Mouse (Mus musculus) small intestine, adult 2 months (tissue): ENCODE results near the gene Gpkow. TPM values are rescaled to one million over a fixed set of nuclear protein-coding genes. Genes with fewer than 3 reads are reported as not detected.
A peak's percentile ranks its signal among the peaks of the same experiment; 100 is the strongest.

Experiments used
- H3K27ac ChIP-seq: fragments of 200-500 bp; 2 replicates; pipeline ENCODE4 v1.5.1; 2012; ENCODE audit warnings: low read depth, low read length, control low read depth, inconsistent platforms; ENCODE audit not compliant: insufficient read depth
- H3K27me3 ChIP-seq: fragments of 200-500 bp; 2 replicates; pipeline ENCODE4 v1.6.1; 2012; ENCODE audit warnings: mild to moderate bottlenecking, moderate library complexity, low read length, inconsistent platforms; ENCODE audit not compliant: control insufficient read depth, insufficient read depth
- H3K36me3 ChIP-seq: fragments of 200-500 bp; 2 replicates; pipeline ENCODE4 v1.6.1; 2012; ENCODE audit warnings: mild to moderate bottlenecking, low read length, control low read depth, inconsistent platforms; ENCODE audit not compliant: control insufficient read depth, insufficient read depth
- H3K4me1 ChIP-seq: fragments of 200-500 bp; 2 replicates; pipeline ENCODE4 v1.6.1; 2012; ENCODE audit warnings: low read length, inconsistent platforms, mixed read lengths; ENCODE audit not compliant: control insufficient read depth, insufficient read depth, insufficient read length
- H3K4me3 ChIP-seq: fragments of 200-500 bp; 2 replicates; pipeline ENCODE4 v1.5.1; 2012; ENCODE audit warnings: low read depth, mild to moderate bottlenecking, control low read depth, inconsistent platforms, low read length, moderate library complexity
- CTCF ChIP-seq: fragments of 200-500 bp; IDR thresholded peaks from 2 replicates; pipeline ENCODE4 v1.5.1; 2012; ENCODE audit warnings: low read depth, mild to moderate bottlenecking, control low read depth, inconsistent platforms, low read length, moderate library complexity, mixed read lengths; ENCODE audit not compliant: insufficient replicate concordance, insufficient read length; ENCODE audit errors: extremely low read depth
- POLR2A ChIP-seq: fragments of 200-500 bp; IDR thresholded peaks from 2 replicates; pipeline ENCODE4 v1.6.1; 2012; ENCODE audit warnings: low read depth, mild to moderate bottlenecking, control low read depth, inconsistent platforms, low read length, moderate library complexity
- WGBS: fragments of 180-500 bp; shearing (Covaris S2); methylation state at CpG from one replicate; pipeline ENCODE4 v1.1.7; 2018; 5-methylcytosine and 5-hydroxymethylcytosine counted together
- polyA plus RNA-seq: library from polyadenylated mRNA; depleted of rRNA; stranded (reverse); fragments of >200 nt; gene quantifications from 2 replicates; pipeline ENCODE4 v1.2.3, GENCODE M21; 2012

The Gpkow gene
- polyA plus RNA-seq, 1 experiment: 3.6 TPM

DNA sequence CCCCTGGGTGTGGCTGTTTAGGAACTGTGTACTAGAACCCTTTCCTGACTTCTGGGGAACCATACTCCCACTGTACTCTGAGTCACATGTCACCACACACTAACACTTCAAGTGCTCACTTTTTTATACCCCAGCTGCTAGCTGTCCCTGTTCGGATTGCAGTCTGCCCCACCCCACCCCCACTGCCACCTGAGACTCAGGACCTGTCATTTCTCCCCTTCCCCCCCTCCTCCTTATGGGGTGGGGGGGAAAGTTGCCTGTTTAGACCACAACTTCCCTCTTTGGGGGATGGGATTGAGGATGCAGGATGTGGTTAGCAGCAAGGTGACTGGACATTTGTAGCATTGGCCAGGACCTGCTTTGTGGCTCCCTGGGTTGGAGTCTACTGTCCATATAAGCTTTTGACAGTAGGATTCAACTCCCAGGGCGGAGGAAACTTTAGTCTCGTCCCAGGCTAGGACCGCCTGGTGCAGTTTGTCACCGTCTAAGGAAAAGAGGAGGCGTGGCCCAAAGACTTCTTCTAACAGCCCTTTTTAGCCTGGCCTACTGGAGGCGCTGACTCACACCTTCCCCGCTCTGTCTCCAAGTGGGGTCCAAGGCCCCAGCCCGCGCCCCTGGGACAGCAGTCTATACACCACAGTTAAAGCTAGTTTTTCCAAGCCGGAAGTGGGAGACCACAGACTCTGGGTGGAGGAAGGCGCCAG, 23.2 kb upstream of the Gpkow start:
- peaks cover 2% of the 10 kb centered on the region; the same call in 1 of the 2 replicates for H3K36me3 ChIP-seq
- peak overlapping the region; percentile 58 for H3K4me3 ChIP-seq
- H3K27ac ChIP-seq: peak overlapping the region; percentile 80
- no peaks in the 10 kb centered on the region for H3K27me3 ChIP-seq
- 13% methylated on average over 12 of the region's 12 CpGs for WGBS
- TF ChIP-seq POLR2A: no peak
- no peak for TF ChIP-seq CTCF
- H3K4me1 ChIP-seq: peaks cover 4% of the 10 kb centered on the region; the same call in 1 of the 2 replicates

DNA sequence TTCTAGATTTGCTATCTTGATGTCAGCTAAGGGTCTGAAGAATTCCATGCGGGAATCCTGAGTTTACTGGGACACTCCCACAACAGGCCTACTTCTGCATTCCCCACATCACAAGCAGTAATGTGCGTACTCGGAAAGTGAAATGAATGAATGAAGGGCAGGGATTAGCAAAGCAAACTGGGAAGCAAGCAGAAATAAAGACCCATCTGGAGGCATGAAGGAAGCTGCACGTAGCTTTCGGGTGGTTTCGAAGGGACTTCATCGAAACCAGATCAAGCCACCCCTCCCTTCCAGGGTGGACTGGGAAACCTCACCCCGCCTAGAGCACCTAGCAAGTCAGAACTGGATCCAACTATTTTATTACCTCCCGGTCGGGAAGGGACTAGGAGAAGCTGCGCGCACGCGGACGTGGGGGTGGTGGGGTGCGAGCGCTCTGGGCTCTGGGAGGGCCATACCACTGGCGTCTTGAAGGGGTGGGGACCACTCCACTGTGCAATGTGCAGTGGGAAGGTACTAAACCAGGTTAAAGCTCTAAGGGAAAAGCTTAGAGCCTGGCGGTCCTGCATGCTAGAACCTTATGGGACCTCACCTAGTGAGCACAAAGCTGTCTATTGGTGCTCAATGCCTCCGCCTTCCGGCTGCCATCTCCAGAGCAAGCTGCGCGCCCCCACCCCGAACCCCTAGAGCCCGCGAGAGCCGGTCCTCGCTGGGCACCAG, 22.5 kb upstream of the Gpkow start:
- Histone ChIP-seq H3K4me1 (peaks cover 4% of the 10 kb centered on the region; the same call in 1 of the 2 replicates), H3K36me3 (no peaks in the 10 kb centered on the region), H3K27ac (peak overlapping the region; percentile 80), H3K27me3 (no peaks in the 10 kb centered on the region), H3K4me3 (peak overlapping the region; percentile 58)
- WGBS: 26% methylated on average over 28 of the region's 28 CpGs
- TF ChIP-seq CTCF (no peak), POLR2A (peak; percentile 16; the same call in 1 of the 2 replicates)

DNA sequence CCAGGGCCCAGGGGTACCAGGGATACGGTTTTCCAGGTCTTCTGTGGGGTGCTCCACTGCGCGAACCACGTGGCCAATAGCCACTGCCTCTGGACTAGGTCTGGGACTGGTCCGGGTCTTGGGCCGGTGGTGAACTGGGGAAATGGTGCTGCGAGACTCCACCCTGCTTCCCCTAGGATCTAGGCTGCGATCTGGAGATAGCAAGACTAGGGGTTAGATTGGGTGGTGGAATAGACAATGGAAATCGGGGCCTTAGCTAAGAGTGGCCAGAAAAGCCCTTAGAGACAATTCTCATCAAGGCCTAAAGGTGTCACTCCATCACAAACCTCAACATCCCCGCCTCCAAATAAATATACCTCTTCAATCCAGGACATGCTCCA, 21.9 kb upstream of the Gpkow start:
- Histone ChIP-seq H3K36me3 (no peaks in the 10 kb centered on the region), H3K27ac (no peak overlapping the region), H3K4me1 (peaks cover 4% of the 10 kb centered on the region; the same call in 1 of the 2 replicates), H3K4me3 (peak overlapping the region; percentile 58), H3K27me3 (no peaks in the 10 kb centered on the region)
- WGBS: 20% methylated on average over 10 of the region's 10 CpGs
- TF ChIP-seq CTCF: no peak
- TF ChIP-seq POLR2A: no peak

DNA sequence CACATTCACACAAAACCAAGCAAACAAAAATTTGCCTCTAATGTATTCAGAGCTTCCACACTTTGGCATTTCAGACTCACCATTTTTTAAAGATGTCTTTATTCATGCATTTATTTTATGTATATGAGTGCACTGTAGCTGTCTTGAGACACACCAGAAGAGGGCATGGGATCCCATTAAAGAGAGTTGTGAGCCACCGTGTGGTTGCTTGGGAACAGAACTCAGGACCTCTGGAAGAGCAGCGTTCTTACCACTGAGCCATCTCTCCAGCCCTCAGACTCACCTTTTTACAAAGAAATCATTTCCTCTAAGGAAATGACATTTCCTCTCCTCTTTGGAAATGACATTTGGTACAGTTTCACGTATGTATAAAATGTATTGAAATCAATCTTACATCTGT, 17.9 kb upstream of the Gpkow start:
- WGBS: 37% methylated on average over 3 of the region's 3 CpGs
- Histone ChIP-seq H3K27me3 (no peaks in the 10 kb centered on the region), H3K4me1 (no peaks in the 10 kb centered on the region), H3K36me3 (no peaks in the 10 kb centered on the region), H3K4me3 (no peak overlapping the region), H3K27ac (no peak overlapping the region)
- TF ChIP-seq CTCF (no peak), POLR2A (no peak)

DNA sequence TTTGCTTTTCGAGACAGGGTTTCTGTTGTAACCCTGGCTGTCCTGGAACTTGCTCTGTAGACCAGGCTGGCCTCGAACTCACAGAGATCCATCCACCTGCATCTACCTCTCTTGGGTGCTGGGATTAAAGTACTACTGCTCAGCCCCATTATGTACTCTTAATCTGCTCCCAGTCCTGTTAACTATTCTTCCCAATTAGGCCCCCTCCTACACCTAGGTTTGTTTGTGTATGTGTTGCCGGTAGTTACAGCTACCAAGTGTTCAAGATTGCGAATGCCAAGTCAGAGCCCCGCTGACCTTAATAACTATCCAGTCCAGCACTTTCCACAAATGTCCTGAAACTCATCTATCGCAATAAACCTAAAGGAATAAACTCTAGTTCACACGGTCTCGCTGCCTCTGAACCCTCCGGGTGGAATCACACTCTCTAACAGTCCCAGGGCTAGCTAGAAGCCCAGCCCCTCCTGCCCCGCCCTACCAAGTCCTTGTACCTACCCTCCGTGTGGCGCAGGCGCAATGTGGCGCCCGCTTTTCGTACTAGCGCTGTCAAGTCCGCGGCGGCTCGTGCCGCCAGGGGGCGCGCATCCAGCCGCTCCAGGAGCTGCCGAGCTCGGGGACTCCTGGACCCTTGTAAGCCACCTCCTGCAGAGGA, 17.4 kb upstream of the Gpkow start:
- Histone ChIP-seq H3K27me3 (no peaks in the 10 kb centered on the region), H3K4me1 (no peaks in the 10 kb centered on the region), H3K36me3 (no peaks in the 10 kb centered on the region), H3K27ac (peak overlapping the region; percentile 32; the same call in 1 of the 2 replicates), H3K4me3 (peak overlapping the region; percentile 64)
- TF ChIP-seq CTCF (peak; percentile 76), POLR2A (no peak)
- WGBS: 12% methylated on average over 27 of the region's 27 CpGs

DNA sequence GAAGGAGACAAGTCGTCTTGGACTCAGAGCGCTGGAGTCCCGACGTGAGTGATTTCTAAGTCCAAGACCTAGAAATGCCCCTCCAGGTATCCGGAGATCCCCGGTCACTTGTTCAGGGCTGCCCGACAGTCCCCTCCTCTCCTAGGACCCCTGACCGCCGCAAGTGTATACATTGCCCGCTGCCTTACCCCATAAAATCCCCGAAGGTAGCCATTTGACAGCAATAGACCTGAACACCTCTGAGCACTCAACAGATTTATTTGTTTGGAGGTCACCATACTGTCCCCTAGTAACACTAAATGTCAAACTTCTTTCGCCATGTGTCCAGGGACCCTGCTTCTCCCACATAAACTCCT, 16.9 kb upstream of the Gpkow start:
- H3K27ac ChIP-seq: no peak overlapping the region
- no peaks in the 10 kb centered on the region for H3K4me1 ChIP-seq
- H3K36me3 ChIP-seq: no peaks in the 10 kb centered on the region
- peak overlapping the region; percentile 64 for H3K4me3 ChIP-seq
- H3K27me3 ChIP-seq: no peaks in the 10 kb centered on the region
- TF ChIP-seq CTCF (no peak), POLR2A (no peak)
- WGBS: 12% methylated on average over 12 of the region's 12 CpGs

DNA sequence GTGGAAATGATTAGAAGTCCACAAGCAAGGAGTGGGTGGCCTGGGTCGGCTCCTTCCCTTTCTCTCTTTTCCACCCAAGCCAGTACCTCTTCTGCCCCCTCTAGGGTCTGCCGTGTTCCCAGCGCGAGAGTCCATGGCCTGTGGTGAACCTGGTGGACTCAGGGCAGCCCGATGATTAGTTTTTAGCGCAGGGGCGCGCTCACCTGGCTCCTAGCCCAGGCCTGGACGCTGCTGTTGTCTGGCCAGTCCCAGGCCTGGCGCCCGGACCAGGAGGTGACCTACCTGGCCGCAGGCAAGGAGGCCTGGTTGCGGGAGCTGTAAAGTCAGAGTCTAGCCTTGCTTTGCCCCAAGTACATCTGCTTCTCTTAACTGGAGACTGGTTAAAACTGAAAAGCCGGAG, 16.1 kb upstream of the Gpkow start, which contains the start of gene Magix:
Gene Magix (minus strand): TSS at position 388 of the 400 bp plus-strand sequence.
- no peaks in the 10 kb centered on the region for H3K36me3 ChIP-seq
- 58% methylated on average over 14 of the region's 14 CpGs for whole genome bisulfite sequencing
- H3K4me1 ChIP-seq: no peaks in the 10 kb centered on the region
- H3K4me3 ChIP-seq: peak within 1 kb of the TSS; percentile 64
- no peak within 1 kb of the TSS for H3K27ac ChIP-seq
- no peaks in the 10 kb centered on the region for H3K27me3 ChIP-seq
- no peak for TF ChIP-seq POLR2A
- TF ChIP-seq CTCF: no peak
